Mouse (Mus musculus) urinary bladder, postnatal 10 days (tissue): ENCODE data around the gene Sccpdh.
"Not testable (repeated sequence)": the region's sequence is repeated elsewhere in the genome, so short reads cannot be mapped to it uniquely, and the experiment has no call there.

Experiments used
- DNase-seq: peaks from one replicate; pipeline ENCODE4 v3.0.0; 2022; ENCODE audit warnings: low spot score

Gene Sccpdh

DNA sequence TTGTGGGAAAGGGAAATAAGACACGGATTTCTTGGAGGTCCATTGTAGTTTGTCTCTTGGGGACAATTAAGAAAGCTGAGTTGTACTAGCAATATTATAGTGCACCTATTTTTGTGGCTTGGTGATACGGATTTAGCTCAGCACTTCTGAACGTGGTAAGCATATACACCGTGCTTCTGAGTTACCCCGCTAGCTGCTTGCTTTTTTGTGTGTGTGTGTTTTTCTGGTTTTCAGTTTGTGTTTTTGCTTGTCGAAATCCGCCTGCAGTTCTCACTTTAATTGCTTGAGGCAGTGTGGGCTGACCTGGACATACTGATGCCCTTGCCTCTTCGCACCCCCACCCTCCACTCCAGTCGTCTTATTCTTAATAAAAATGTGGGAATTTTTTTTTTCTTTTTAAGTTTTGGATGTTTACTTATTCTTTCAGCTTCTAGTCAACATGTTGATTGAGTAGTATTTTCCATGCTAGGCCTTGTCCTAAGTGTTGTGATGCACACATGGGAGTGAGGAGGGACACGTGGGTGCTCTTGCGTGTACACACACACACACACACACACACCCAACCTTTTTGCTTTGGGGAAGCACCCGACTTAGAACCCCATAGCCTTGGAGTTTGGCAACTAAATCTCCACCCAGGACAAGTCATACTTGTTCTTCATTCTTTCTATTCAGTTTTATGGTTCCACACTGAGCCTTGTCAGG, 977 bp downstream of the Sccpdh start:
- no peak for DNase-seq

DNA sequence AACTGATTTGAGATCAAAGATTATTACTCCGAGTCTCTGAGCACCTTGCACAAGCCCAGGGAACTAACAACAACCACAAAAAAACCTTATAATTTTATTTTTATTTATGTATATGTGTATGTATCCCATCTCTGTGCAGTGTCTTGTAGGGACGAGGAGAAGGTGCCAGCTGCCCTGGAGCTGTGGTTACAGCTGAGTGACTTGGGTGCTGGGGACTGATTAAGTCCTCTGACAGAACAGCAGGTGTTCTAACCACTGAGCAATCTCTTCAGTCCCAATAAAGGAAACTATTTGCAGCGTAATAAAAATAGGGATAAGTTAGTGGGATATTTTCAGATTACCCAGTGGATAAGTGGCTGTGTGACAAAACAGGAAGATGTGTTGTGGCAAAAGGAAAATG, 6.3 kb downstream of the Sccpdh start:
- no peak for DNase-seq

DNA sequence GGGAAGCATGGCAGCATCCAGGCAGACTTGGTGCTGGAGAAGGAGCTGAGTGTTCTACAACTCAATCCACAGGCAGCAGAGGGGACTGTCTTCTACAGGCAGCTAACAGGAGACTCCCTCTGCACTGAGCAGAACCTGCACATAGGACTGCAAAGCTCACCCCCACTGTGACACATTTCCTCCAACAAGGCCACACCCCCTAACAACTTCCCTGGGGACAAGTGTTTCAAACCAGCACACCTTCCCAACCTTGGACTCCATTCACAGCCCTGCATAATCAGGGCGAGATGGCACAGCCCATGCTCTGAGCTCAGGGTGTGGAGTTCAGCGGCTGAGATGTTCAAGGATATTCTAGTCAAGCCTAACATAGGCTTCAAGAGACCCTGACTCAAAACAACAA, 9.0 kb downstream of the Sccpdh start:
- DNase-seq, result no peak

DNA sequence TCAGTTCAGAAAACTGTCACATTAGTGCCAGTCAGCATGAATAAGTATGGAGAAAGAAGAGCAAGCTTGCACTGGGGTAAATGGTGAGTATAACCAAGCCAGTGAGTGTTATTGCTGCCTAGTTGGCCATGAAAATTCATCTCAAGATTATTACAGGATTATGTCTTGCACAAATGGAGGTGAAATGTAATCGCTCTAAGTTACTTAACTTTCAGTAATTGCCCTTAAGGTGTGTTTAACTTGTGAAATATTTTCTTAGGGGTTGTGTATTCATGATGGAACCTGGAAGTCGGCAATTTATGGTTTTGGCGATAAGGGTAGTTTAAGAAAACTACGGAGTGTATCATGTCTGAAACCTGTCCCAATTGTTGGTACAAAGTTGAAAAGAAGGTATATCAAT, 11.3 kb downstream of the Sccpdh start:
- no peak for DNase-seq

DNA sequence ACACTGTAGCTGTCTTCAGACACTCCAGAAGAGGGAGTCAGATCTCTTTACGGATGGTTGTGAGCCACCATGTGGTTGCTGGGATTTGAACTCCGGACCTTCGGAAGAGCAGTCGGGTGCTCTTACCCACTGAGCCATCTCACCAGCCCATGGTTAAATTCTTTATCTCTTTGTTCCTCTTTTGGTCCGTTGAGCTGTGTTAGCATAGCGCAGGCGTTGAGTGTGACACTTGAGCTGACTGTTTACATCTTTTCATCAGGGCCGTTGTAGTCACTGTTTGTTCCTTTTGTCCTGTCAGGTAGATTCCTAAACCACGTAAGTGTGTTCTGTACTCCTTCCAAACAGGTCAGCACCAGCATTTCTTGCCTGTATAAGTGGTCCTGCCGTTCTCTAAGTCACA, 14.7 kb downstream of the Sccpdh start:
- not testable (repeated sequence) for DNase-seq

DNA sequence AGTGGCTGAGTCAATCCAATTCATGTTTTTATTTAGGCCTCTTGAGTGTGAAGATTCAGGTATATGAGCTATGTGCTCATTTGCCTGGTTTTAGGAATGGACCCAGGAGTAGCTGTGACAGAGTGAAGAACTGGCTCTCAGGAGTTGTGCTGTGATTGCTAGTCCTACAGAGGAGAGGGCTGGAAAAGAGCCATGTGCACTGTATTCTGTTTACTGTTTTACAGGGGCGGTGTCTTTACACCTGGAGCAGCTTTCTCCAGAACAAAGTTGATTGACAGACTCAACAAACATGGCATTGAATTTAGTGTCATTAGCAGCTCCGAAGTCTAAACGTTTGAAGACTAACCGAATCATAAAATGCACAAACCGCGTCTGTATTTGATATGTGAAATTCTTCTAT, 18.3 kb downstream of the Sccpdh start:
- no peak for DNase-seq

DNA sequence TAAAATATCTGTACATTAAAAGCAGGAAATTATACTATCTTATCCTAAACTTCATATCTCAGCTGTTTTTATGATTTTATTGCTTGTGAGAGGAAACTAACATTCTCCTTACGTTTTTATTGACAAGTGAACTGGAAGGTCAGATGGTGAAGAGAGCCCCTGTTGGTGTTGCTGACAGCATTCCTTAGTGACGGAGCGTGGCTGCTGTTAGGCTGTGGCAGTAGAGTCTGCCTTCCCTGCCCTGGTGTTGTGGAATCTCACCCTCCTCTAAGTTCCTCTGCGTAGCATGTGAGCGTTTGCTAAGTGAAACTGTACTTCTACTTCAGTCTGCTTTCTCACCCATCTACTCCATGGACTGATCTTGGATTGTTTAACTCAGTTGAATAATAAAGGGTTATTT, 18.8 kb downstream of the Sccpdh start:
- DNase-seq, result no peak

DNA sequence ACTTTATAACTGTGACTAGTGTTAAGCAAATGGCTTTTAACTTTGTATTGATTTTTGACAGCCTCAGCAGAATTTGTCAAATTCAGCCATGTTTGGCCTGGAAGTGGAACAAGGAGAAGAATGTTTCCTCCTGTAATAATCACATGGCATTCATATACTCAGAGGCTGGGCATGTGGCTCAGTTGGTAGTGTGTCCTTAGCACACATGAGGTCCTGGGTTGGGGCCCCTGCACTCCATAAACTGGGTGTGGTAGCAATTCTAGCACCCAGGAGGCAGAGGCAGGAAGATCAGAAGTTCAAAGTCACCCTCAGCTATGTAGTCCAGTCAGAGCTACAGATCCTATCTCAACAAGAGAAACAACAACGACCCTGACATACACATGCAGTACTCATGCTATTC, 19.3 kb downstream of the Sccpdh start:
- no peak for DNase-seq

DNA sequence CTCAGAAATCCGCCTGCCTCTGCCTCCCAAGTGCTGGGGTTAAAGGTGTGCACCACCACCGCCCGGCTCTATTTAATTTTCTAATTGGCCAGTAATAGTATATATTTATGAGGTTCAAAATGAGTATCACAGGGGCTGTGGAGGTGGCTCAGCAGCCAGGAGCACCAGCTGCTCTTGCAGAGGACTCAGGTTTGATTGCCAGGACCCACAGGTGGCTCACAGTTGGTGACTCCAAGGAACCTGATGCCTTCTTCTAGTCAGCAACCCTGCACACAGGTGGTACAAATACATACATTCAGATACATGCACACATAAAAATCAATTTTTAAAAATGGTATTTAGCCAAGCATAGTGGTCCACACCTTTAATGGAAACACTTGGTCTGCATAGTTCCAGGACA, 20.0 kb downstream of the Sccpdh start:
- no peak for DNase-seq

DNA sequence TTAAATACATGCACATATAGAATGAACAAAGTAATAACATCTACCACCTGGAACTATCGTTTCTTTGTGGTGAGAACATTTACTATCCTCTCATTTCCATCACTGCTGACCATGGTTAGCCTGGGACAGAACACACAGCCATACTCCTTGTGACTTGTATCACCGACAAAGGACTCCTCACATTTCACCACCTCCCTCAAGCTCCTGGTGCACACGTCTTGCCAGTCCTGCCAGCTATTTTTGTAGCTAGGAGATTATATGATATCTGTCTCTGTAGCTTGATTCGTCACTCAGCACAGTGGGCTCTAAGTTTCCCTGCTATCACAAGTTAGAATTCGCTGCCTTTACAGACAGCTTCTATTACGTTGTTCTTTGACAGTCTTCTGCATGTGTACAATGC, 20.4 kb downstream of the Sccpdh start:
- no peak for DNase-seq

DNA sequence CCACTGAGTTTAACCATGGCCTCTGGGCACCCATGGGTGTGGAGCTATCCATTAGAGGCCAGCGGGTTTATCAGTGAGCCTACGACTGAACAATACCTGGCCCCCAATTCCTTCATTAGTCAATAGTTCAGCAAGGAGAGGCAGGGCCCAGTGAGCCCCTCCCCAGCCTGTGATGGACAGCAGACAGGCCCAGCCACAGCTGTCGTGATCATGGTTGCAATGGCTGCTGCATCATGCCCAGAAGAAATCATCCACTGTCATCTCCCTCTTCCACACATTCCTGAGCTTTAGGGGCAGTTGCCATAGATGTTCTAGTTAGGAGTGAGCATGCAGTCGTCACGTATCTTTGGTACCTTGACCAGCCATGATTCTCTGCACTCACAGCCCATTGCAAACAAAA, 20.9 kb downstream of the Sccpdh start:
- no peak for DNase-seq

DNA sequence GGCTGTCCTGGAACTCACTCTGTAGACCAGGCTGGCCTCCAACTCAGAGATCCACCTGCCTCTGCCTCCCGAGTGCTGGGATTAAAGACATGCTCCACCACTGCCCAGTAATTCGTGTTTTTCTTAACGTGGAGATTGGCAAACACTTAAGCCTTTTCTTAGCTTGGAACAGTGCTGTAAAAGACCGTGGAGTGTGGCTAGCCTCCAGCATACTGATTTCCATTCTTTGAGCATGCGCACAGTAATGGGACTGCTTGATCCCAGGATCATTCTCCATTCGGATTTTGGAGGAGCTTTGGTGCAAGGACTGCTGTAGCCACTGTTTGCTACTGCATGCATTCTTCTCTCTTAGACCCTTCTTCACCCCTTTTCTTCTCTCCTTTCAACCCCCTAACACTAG, 21.5 kb downstream of the Sccpdh start:
- no peak for DNase-seq

DNA sequence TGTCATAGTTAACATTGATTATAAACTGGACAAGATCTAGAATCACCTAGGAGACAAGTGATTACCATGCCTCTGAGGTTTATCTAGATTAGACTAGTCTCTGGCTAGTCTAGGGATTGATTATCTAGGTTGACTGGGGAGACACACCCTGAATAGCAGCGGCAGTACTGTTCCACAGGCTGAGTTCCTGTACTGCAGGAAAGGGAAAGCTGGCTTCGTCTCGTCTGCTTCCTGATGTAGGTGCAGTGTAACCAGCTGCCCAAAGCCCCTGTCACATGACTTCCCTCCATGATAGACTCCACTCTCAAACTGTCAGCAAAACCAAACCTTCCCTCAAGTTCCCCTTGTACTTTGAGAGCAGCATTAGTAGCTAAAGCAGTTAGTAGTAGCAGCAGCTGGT, 36.1 kb downstream of the Sccpdh start:
- DNase-seq, result no peak

DNA sequence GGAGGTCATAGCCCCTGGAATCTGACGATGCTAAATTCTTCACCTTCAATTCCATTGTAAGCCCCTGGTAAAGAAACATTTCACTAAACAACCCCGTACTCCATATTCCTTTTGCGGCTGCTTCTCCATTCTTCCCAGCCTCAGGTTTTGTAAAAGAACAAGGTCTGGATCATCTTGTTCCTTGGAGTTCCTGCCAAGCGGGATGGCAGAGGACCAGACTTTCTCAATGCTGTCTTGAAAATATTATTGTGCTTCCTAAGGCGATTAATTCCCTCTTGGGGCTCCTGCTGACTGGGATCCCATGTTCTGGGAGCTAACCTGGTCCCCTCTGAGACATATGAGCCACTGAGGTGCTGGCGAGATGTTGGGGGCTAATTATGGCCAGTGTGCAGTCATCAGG, 37.1 kb downstream of the Sccpdh start:
- DNase-seq, result no peak

DNA sequence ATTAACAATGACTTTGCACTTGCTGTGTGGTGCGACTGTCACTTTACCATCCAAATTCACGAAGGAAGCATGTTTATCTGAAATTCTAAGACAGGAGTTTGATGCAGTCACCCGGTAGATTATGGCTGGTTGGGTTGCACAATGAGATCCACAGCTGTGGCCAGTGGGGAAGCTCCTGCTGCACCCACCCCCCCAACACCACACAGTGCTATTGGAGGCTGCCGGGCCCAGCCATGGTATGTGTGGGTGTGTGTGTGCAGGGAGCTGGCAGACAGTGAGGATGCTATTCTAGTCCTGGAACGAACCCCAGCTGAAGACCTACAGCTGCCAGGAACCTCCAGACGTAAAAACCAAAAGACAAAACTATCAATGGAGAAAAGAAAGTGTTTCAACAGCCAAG, 41.4 kb downstream of the Sccpdh start:
- no peak for DNase-seq

DNA sequence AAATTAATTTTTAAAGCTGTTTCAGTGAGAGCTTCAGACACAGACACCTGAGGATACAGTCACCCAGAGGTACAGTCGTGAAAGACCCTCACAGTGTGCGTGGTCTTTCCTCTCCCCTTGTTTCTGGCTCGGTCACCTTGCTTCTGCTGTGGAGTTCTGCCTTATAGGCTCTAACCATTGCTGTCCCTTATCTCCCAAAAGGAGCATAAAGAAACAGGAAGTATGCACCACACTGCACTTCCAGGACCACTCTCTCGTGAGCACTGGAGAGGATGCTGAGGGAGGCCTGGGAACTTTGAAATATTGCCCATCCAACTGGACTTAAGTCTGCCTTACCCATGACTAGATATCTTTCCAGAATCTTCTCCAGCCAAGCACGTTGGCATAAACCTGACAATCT, 42.7 kb downstream of the Sccpdh start:
- DNase-seq, result no peak

DNA sequence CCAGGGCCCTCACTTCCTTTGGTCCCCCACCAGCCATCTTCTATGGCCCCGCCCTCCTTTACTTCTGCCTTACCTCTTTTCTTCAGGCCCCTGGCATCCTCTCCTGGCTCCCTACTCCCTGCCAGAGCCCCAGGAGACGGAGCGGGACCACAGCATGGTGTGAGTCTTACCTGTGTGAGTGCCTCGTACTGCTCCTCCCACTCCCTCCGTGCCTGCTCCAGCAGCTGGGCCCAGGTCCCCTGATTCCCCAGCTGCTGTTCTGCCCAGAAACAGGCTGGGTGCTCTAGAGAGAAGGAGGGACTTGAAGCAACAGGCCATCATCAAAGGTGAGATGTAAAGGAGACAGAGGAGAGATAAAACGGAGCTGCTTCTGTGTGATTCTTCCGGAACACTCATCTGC, 44.6 kb downstream of the Sccpdh start:
- no peak for DNase-seq

DNA sequence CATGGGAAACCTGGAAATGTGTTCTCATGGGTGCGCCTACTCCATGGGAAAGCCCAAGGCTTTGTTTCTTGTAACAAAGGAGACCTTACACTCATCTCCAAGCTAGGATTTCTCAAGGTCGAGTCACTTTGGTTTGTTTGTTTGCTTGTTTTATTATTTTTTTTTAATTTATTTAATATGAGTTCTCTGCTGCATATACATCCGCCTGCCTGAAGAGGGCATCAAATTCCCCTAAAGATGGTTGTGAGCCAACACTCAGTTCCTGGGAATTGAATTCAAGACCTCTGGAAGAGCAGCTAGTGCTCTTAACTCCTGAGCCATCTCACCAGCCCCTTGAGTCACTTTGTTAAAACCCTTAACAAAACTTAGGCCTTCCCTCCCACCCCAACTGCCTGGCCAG, 45.4 kb downstream of the Sccpdh start:
- DNase-seq, result no peak

DNA sequence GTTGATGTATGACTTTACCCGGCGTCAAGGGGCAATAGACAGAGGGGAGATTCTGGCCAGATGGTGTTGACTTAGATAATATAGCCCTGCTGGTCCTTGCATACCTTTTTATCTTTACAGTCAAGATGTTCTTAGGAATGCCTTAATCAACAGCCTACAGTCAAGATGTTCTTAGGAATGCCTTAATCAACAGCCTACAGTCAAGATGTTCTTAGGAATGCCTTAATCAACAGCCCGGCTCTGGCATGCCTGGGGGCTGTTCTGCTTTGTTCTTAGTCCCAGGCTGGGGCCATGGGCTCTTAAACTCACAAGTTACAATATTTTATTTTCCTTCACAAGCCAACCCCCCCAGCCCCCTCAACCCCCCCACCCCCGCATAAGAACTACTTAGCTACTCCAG, 47.3 kb downstream of the Sccpdh start:
- DNase-seq, result not testable (repeated sequence)

DNA sequence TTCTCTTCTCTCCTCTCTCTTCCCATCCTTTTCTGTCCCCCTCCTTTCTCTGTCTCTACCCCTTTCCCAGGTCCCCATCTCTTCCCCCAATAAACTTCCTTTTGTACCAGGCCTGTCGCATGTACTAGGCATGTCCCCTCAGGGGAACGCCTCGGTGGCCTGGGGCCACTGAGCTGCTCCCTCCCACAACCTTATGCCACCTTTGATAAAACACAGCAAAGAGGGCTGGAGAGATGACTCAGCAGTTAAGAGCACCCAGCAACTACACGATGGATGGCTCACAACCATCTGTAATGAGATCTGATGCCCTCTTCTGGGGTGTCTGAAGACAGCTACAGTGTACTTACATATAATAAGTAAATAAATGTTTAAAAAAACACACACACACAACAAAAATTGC, 47.8 kb downstream of the Sccpdh start:
- DNase-seq, result no peak

DNA sequence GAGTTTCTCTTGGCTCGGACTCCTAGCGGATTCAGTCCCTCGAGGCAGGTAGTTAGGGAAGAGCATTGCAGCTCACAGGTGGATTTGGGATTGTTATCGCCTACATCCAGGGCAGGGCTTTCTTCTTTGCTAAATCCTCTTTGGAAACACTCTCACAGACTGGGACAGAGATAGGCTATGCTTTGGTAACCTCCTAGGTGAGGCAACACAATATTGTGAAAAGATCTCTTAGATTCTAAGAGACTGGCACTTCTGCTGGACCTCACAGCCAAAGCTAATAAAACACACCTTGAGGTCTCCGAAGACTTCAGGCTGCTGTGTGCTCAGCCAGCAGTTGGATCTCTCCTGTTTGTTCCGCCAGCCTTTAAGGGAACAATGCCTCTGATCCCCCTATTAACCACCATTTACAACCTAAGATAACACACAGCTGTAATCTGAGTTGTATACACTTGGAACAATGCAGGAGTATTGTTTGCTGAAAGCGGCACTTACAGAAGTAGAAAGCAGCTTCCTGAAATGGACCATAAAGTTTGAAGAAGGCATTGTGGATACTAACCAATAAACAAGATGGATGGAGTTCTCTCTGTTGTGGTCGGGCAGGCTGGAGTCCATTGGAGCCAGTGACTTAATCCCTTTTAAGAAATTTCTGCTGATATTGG, 54.9 kb downstream of the Sccpdh start:
- no peak for DNase-seq

DNA sequence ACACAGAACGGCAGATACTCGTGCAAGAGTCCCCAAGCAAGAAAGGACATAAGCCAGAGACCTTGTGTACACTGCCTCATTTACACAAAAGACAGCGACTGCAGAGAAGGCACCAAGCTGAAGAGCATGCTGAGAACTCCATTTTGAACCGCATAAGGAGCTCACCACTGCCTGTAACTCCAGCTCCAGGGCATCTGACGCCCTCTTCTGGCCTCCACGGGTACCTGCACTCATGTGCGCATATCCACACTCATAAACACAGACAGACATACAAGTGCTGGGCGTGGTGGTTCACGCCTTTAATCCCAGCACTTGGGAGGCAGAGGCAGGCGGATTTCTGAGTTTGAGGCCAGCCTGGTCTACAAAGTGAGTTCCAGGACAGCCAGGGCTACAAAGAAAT, 60.7 kb downstream of the Sccpdh start:
- DNase-seq, result no peak

DNA sequence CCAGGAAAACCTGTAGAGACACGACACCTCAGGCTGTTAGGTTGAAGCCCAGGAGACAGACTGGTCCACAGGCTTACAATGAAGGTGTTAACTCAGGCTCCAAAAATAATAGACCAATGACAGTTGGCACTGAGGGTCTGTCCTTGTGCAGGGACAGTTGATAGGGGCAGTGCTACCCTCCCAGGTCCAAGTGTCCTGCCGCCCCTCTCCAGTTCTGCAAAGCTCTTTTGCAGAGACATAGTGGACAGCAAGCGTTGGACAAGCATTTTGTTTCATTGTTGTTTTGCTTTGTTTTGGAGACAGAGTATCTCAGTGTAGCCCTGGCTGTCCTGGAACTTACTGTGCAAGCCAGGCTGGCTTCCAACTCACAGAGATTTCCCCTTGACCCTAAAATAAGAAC, 63.4 kb downstream of the Sccpdh start:
- no peak for DNase-seq
